Comparison of ENCODE assay signal across 8 mouse cellular contexts in genomic region chr19:23758554-23759321, GRCm38 (mm10). TPM values are rescaled to one million over a fixed set of nuclear protein-coding genes. Genes with fewer than 3 reads are reported as not detected.
DNase-seq lines count a peak whose midpoint lies in the region; ATAC-seq and TF ChIP-seq lines count a peak whose summit lies in the region.

Gene Apba1 (plus strand): TSS chr19:23758887.

- WGBS in kidney, embryonic 15.5 days: under 1% methylated on average over 96 of the region's 98 CpGs
- WGBS in limb, embryonic 14.5 days: under 1% methylated on average over 68 of the region's 98 CpGs
- under 1% methylated on average over 93 of the region's 98 CpGs for WGBS in midbrain, embryonic 14.5 days

- H3K27me3 ChIP-seq in kidney, embryonic 15.5 days: peaks cover 26% of the 10 kb centered on the region
- peaks cover 9% of the 10 kb centered on the region for H3K27me3 ChIP-seq in limb, embryonic 14.5 days (ENCODE audit: control insufficient read depth, insufficient read depth, low read length)
- no peaks in the 10 kb centered on the region for H3K27me3 ChIP-seq in midbrain, embryonic 14.5 days (ENCODE audit: control insufficient read depth, insufficient read depth, low read length)

- no peaks in the 10 kb centered on the region for H3K36me3 ChIP-seq in kidney, embryonic 15.5 days
- no peaks in the 10 kb centered on the region for H3K36me3 ChIP-seq in limb, embryonic 14.5 days (ENCODE audit: control insufficient read depth, insufficient read depth, low read length)
- H3K36me3 ChIP-seq in midbrain, embryonic 14.5 days (ENCODE audit: control insufficient read depth, insufficient read depth, low read length): no peaks in the 10 kb centered on the region

- H3K4me3 ChIP-seq in kidney, embryonic 15.5 days (replicated peaks): peak within 1 kb of the TSS; percentile 77
- peak within 1 kb of the TSS; percentile 70 for H3K4me3 ChIP-seq in limb, embryonic 14.5 days (replicated peaks; ENCODE audit: low read length)
- peak within 1 kb of the TSS; percentile 68 for H3K4me3 ChIP-seq in midbrain, embryonic 14.5 days (replicated peaks; ENCODE audit: low read depth, low read length)

- ATAC-seq in kidney, embryonic 15.5 days (replicated peaks; ENCODE audit: low FRiP score): peak; percentile 88
- ATAC-seq in limb, embryonic 14.5 days (ENCODE audit: low FRiP score, low read depth): peak; percentile 87
- ATAC-seq in midbrain, embryonic 14.5 days (ENCODE audit: low FRiP score, low TSS enrichment): peak; percentile 89

- H3K27ac ChIP-seq in kidney, embryonic 15.5 days: peak within 1 kb of the TSS; percentile 85
- H3K27ac ChIP-seq in limb, embryonic 14.5 days (replicated peaks; ENCODE audit: low read depth, low read length): peak within 1 kb of the TSS; percentile 89
- peak within 1 kb of the TSS; percentile 97 for H3K27ac ChIP-seq in midbrain, embryonic 14.5 days (replicated peaks; ENCODE audit: low read depth, low read length)

- no peaks in the 10 kb centered on the region for H3K9me3 ChIP-seq in kidney, embryonic 15.5 days (replicated peaks)
- no peaks in the 10 kb centered on the region for H3K9me3 ChIP-seq in limb, embryonic 14.5 days (ENCODE audit: control insufficient read depth, low read length)
- no peaks in the 10 kb centered on the region for H3K9me3 ChIP-seq in midbrain, embryonic 14.5 days (ENCODE audit: control insufficient read depth, low read length)

- peak within 1 kb of the TSS; percentile 94 for H3K4me2 ChIP-seq in kidney, embryonic 15.5 days
- H3K4me2 ChIP-seq in limb, embryonic 14.5 days (replicated peaks; ENCODE audit: low read depth, low read length, severe bottlenecking): peak within 1 kb of the TSS; percentile 83
- H3K4me2 ChIP-seq in midbrain, embryonic 14.5 days (ENCODE audit: low read length): peak within 1 kb of the TSS; percentile 57

- H3K9ac ChIP-seq in kidney, embryonic 15.5 days: peak within 1 kb of the TSS; percentile 66
- H3K9ac ChIP-seq in limb, embryonic 14.5 days (ENCODE audit: low read depth, low read length, severe bottlenecking): peak within 1 kb of the TSS; percentile 75
- H3K9ac ChIP-seq in midbrain, embryonic 14.5 days (replicated peaks; ENCODE audit: low read length): peak within 1 kb of the TSS; percentile 88

- H3K4me1 ChIP-seq in kidney, embryonic 15.5 days: peaks cover 19% of the 10 kb centered on the region
- peaks cover 5% of the 10 kb centered on the region; the same call in 1 of the 2 replicates for H3K4me1 ChIP-seq in limb, embryonic 14.5 days (ENCODE audit: control insufficient read depth, insufficient read depth, low read length)
- peaks cover 22% of the 10 kb centered on the region for H3K4me1 ChIP-seq in midbrain, embryonic 14.5 days (ENCODE audit: control insufficient read depth, insufficient read depth, low read length)

- DNase-seq in cerebellum, adult 18-20 months: peak; percentile 75 to 92
- DNase-seq in cerebellum, adult 11 months: no peak
- peak; percentile 83 for DNase-seq in embryo, embryonic 11 days
- peak; percentile 32 for DNase-seq in heart, adult 8-10 months (ENCODE audit: low spot score)
- peak; percentile 76 for DNase-seq in limb, embryonic 14.5 days (ENCODE audit: low spot score)
- DNase-seq in midbrain, embryonic 14.5 days: peak; percentile 96
- DNase-seq in spleen, adult 12 weeks (ENCODE audit: low spot score): peak; percentile 5

- TF ChIP-seq POLR2A in limb, embryonic 14.5 days (IDR thresholded peaks at IDR 0.05; ENCODE audit: borderline replicate concordance, extremely low read depth, insufficient read depth, insufficient read length): no peak

RNA-seq across cellular contexts. Expression of gene Apba1, which starts in this region (rescaled TPM):
- total RNA-seq in heart, adult 8-10 months (2022): 1 to 10 TPM; 2.7 to 3.8 (median 3.4) TPM
- polyA plus RNA-seq in kidney, embryonic 15.5 days (2015; fragmentation: Nextera tagmentation; extraction: Ambion mirVana): 0.91 and 0.92 TPM in 2 replicates
- 2.5 and 2.8 TPM in 2 replicates for polyA plus RNA-seq in limb, embryonic 14.5 days (2012; rRNA removed)
- polyA plus RNA-seq in limb, embryonic 14.5 days (2014; fragmentation: Nextera tagmentation; extraction: Ambion mirVana): 0.55 and 0.73 TPM in 2 replicates
- polyA plus RNA-seq in midbrain, embryonic 14.5 days (2014; fragmentation: Nextera tagmentation; extraction: Ambion mirVana): 10.9 and 14.1 TPM in 2 replicates

Comparison
In these comparisons a context has a peak if more than half of its experiments do, and no peak if none do; other contexts are left out.
1. Peak in ATAC-seq, H3K4me3 ChIP-seq, H3K27ac ChIP-seq, H3K9ac ChIP-seq and H3K4me2 ChIP-seq in kidney, embryonic 15.5 days; RNA of the gene not detected or under 1 TPM.